Comparison of ENCODE assay signal across 8 mouse cellular contexts in genomic region chr10:121474288-121474687, GRCm38 (mm10). TPM values are rescaled to one million over a fixed set of nuclear protein-coding genes. Genes with fewer than 3 reads are reported as not detected.
A peak's percentile ranks its signal among the peaks of the same experiment; 100 is the strongest.
DNase-seq lines count a peak whose midpoint lies in the region; ATAC-seq and TF ChIP-seq lines count a peak whose summit lies in the region.

No protein-coding gene starts in this region.

- no peaks in the 10 kb centered on the region for H3K9me3 ChIP-seq in hindbrain, embryonic 14.5 days (ENCODE audit: control insufficient read depth, low read length)
- no peaks in the 10 kb centered on the region for H3K9me3 ChIP-seq in midbrain, embryonic 13.5 days

- H3K4me1 ChIP-seq in kidney, adult 2 months (ENCODE audit: control insufficient read depth, insufficient read depth, low read length): peaks cover 14% of the 10 kb centered on the region
- peaks cover 16% of the 10 kb centered on the region for H3K4me1 ChIP-seq in brown adipose tissue, adult 24 weeks (ENCODE audit: control insufficient read depth, insufficient read depth, insufficient read length, low read length)
- H3K4me1 ChIP-seq in hindbrain, embryonic 14.5 days (replicated peaks; ENCODE audit: control insufficient read depth, insufficient read depth, low read length): peaks cover 9% of the 10 kb centered on the region; the same call in 1 of the 2 replicates
- peaks cover 29% of the 10 kb centered on the region for H3K4me1 ChIP-seq in midbrain, embryonic 13.5 days (replicated peaks)

- no peak overlapping the region for H3K27ac ChIP-seq in kidney, adult 2 months (ENCODE audit: insufficient read depth, low read depth, low read length)
- peak overlapping the region; percentile 86 for H3K27ac ChIP-seq in brown adipose tissue, adult 24 weeks (replicated peaks; ENCODE audit: low read depth, low read length)
- no peak overlapping the region for H3K27ac ChIP-seq in hindbrain, embryonic 14.5 days
- H3K27ac ChIP-seq in midbrain, embryonic 13.5 days: no peak overlapping the region

- peak overlapping the region; percentile 97 for H3K4me2 ChIP-seq in hindbrain, embryonic 14.5 days (replicated peaks)
- H3K4me2 ChIP-seq in midbrain, embryonic 13.5 days (replicated peaks): peak overlapping the region; percentile 79

- TF ChIP-seq POLR2A in kidney, adult 2 months (IDR thresholded peaks at IDR 0.05; ENCODE audit: low read depth, low read length): no peak

- H3K27me3 ChIP-seq in kidney, adult 2 months (replicated peaks; ENCODE audit: control insufficient read depth, insufficient read depth, low read length): no peaks in the 10 kb centered on the region
- H3K27me3 ChIP-seq in hindbrain, embryonic 14.5 days (ENCODE audit: control insufficient read depth, insufficient read depth, low read length): peaks cover 12% of the 10 kb centered on the region; the same call in 1 of the 2 replicates
- H3K27me3 ChIP-seq in midbrain, embryonic 13.5 days: peaks cover 27% of the 10 kb centered on the region

- H3K9ac ChIP-seq in hindbrain, embryonic 14.5 days: 0 out of 2 replicates have a peak overlapping the region, but pooled peaks have one; percentile 74
- no peak overlapping the region for H3K9ac ChIP-seq in midbrain, embryonic 13.5 days (replicated peaks)

- no peak for ATAC-seq in hindbrain, embryonic 14.5 days (ENCODE audit: low FRiP score)
- ATAC-seq in midbrain, embryonic 13.5 days: no peak

- TF ChIP-seq CTCF in kidney, adult 2 months (conservative IDR thresholded peaks at IDR 0.05; ENCODE audit: insufficient read depth, insufficient read length, low read depth, low read length): no peak

- H3K4me3 ChIP-seq in kidney, adult 2 months (ENCODE audit: insufficient read depth, low read depth, low read length): peak overlapping the region; percentile 76
- peak overlapping the region; percentile 97 for H3K4me3 ChIP-seq in brown adipose tissue, adult 24 weeks (ENCODE audit: insufficient read depth, low read depth, low read length)
- H3K4me3 ChIP-seq in hindbrain, embryonic 14.5 days (replicated peaks; ENCODE audit: low read length): peak overlapping the region; percentile 65
- H3K4me3 ChIP-seq in midbrain, embryonic 13.5 days (replicated peaks): peak overlapping the region; percentile 55

- no peak for DNase-seq in kidney, adult 2 months
- DNase-seq in kidney, postnatal 4 days: no peak
- DNase-seq in hindbrain, embryonic 14.5 days (ENCODE audit: low spot score): no peak
- DNase-seq in embryo, embryonic 10 days (ENCODE audit: low spot score): no peak
- DNase-seq in urinary bladder, postnatal 10 days (ENCODE audit: low spot score): no peak
- DNase-seq in thymus, postnatal 4 days: no peak

- H3K36me3 ChIP-seq in kidney, adult 2 months (ENCODE audit: control insufficient read depth, insufficient read depth, low read length): no peaks in the 10 kb centered on the region
- H3K36me3 ChIP-seq in hindbrain, embryonic 14.5 days (replicated peaks; ENCODE audit: control insufficient read depth, insufficient read depth): no peaks in the 10 kb centered on the region
- H3K36me3 ChIP-seq in midbrain, embryonic 13.5 days: no peaks in the 10 kb centered on the region

- 36% methylated on average over 4 of the region's 4 CpGs for WGBS in kidney, adult 2 months
- 48% methylated on average over 4 of the region's 4 CpGs for WGBS in hindbrain, embryonic 14.5 days
- 39% methylated on average over 4 of the region's 4 CpGs for WGBS in midbrain, embryonic 13.5 days

RNA-seq across cellular contexts. Expression of gene Rassf3, which starts 1.9 kb away (rescaled TPM):
- 31.1 and 35.3 TPM in 2 replicates for polyA plus RNA-seq in kidney, adult 2 months (2012; rRNA removed)
- polyA plus RNA-seq in brown adipose tissue, adult 24 weeks (2012; ENCODE audit: insufficient read depth, insufficient read length, missing spikeins): 17.3 and 25.1 TPM in 2 replicates
- polyA plus RNA-seq in hindbrain, embryonic 14.5 days (2014; fragmentation: Nextera tagmentation; extraction: Ambion mirVana): 5.8 and 6.5 TPM in 2 replicates
- 3.7 and 4.6 TPM in 2 replicates for polyA plus RNA-seq in midbrain, embryonic 13.5 days (2015; fragmentation: Nextera tagmentation; extraction: Ambion mirVana)
